Mouse (Mus musculus) C2C12 (cell line): ENCODE measurements around the gene Wasl.

Source experiments
- CTCF ChIP-seq: IDR thresholded peaks from one replicate; pipeline ENCODE4 v1.5.1; 2011; ENCODE audit not compliant: control insufficient read depth, insufficient read depth, insufficient read length
- MAX ChIP-seq: IDR thresholded peaks from one replicate; pipeline ENCODE4 v1.6.1; 2011; ENCODE audit warnings: mild to moderate bottlenecking, control low read depth
- MYOG ChIP-seq: IDR thresholded peaks from one replicate; pipeline ENCODE4 v1.6.1; 2011; ENCODE audit not compliant: control insufficient read depth, insufficient read length; ENCODE audit errors: extremely low read depth
- USF1 ChIP-seq: IDR thresholded peaks from one replicate; pipeline ENCODE4 v1.6.1; 2011; ENCODE audit warnings: low read depth, mild to moderate bottlenecking, control low read depth, moderate library complexity

DNA sequence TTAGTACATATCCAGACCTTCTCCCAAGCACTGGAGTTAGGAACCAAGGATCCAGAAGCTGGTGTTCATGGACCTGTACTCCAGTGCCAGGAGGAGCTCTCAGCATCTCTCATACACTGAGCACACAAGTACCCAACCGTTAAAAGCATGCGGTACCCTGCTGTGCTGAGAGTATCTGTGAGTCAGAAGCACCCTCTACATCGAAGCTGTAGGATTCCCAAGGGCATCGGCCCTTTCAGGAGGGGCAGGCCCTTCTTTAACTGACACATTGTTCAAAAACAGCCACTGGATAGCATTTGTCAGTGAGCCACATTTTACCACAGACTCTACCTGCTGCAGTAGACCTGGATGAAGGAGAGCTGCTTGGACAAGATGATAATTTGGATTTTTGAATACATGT is 56.7 kb downstream of the Wasl start:
- no peak for TF ChIP-seq CTCF
- no peak for TF ChIP-seq MAX
- TF ChIP-seq USF1: no peak
- TF ChIP-seq MYOG: no peak
